Mouse (Mus musculus): ENCODE data around the gene Tmem9b. TPM values are rescaled to one million over a fixed set of nuclear protein-coding genes. Genes with fewer than 3 reads are reported as not detected.

Gene Tmem9b
- total and polyA plus RNA-seq, 3 experiments: 7.7 to 88.6 (median 70.7) TPM

DNA sequence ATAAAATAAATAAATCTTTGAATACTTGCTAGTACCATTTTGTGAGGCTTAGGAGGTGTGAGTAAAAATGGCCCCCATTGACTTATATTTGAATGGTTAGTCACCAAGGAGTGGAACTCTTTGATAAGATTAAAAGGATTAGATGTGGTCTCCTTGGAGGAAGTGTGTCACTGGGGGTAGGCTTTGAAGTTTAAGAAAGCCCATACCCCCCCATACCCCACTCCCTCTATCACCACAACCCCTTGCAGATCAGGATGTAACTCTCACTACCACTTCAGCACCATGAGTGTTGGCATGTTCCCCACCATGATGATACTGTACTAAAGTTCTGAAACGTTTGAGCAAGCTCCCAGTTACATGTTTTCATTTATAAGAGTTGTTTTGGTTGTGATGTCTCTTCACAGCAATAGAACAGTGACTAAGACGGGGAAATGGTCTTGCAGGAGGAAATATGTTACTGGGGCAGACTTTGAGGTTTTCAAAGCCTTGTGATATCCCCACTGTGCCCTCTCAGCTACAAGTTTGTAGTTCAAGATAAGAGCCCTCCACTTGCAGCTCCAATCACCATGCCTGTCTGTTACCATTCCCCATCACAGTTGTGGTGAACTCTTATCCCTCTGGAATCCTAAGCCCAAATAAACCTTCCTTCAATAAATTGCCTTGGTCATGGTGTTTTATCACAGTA is 16.2 kb upstream of the Tmem9b start:
- ATAC-seq (ENCODE audit: extremely low read depth, insufficient number of reproducible peaks, low FRiP score, poor library complexity, severe bottlenecking) (peak; percentile 54), DNase-seq (ENCODE audit: low spot score) (no peak)

GRCm38 (mm10) chr7:109767575-109768350 is 15.1 kb upstream of the Tmem9b start:
- no peaks in the 10 kb centered on the region for H3K27me3 ChIP-seq (ENCODE audit: insufficient read depth, low read length)
- H3K4me1 ChIP-seq (ENCODE audit: insufficient read depth, low read depth, low read length): peaks cover 52% of the 10 kb centered on the region
- TF ChIP-seq POLR2AphosphoS5 (IDR thresholded peaks at IDR 0.05; ENCODE audit: insufficient replicate concordance, low read depth, low read length): no peak
- TF ChIP-seq TAL1 (conservative IDR thresholded peaks at IDR 0.05; ENCODE audit: low read depth, low read length): peak; percentile 45; the same call in 1 of the 2 replicates
- peak overlapping the region; percentile 44; the same call in 1 of the 2 replicates for H3K4me3 ChIP-seq (ENCODE audit: low read depth, low read length)
- H3K9me3 ChIP-seq (replicated peaks): no peaks in the 10 kb centered on the region
- ATAC-seq (ENCODE audit: extremely low read depth, insufficient number of reproducible peaks, low FRiP score, poor library complexity, severe bottlenecking) (peak; percentile 74), DNase-seq (ENCODE audit: low spot score) (no peak)
- no peaks in the 10 kb centered on the region for H3K36me3 ChIP-seq (replicated peaks)

More for the DNA sequence above, 16.2 kb upstream of the Tmem9b start:
- peaks cover 51% of the 10 kb centered on the region for H3K4me1 ChIP-seq (ENCODE audit: insufficient read depth, low read depth, low read length)
- H3K36me3 ChIP-seq (replicated peaks): no peaks in the 10 kb centered on the region
- H3K4me3 ChIP-seq (ENCODE audit: low read depth, low read length): no peak overlapping the region; the same call in 1 of the 2 replicates
- TF ChIP-seq GATA1 (IDR thresholded peaks at IDR 0.05; ENCODE audit: borderline replicate concordance, low read length): no peak
- TF ChIP-seq GATA2 (IDR thresholded peaks at IDR 0.05; ENCODE audit: borderline replicate concordance, low read depth, low read length): no peak
- TF ChIP-seq CTCF (IDR thresholded peaks at IDR 0.05; ENCODE audit: low read depth, low read length): no peak
- no peak for TF ChIP-seq POLR2AphosphoS5 (IDR thresholded peaks at IDR 0.05; ENCODE audit: insufficient replicate concordance, low read depth, low read length)
- TF ChIP-seq TAL1 (conservative IDR thresholded peaks at IDR 0.05; ENCODE audit: low read depth, low read length): no peak
- H3K27me3 ChIP-seq (ENCODE audit: insufficient read depth, low read length): no peaks in the 10 kb centered on the region
- no peaks in the 10 kb centered on the region for H3K9me3 ChIP-seq (replicated peaks)

- ATAC-seq (ENCODE audit: extremely low read depth, insufficient number of reproducible peaks, low FRiP score, poor library complexity, severe bottlenecking): no peak
- H3K36me3 ChIP-seq (replicated peaks): no peaks in the 10 kb centered on the region
- TF ChIP-seq TAL1 (conservative IDR thresholded peaks at IDR 0.05; ENCODE audit: low read depth, low read length): no peak
- no peak for TF ChIP-seq GATA1 (IDR thresholded peaks at IDR 0.05; ENCODE audit: borderline replicate concordance, low read length)
- no peak for TF ChIP-seq POLR2AphosphoS5 (IDR thresholded peaks at IDR 0.05; ENCODE audit: insufficient replicate concordance, low read depth, low read length)
- TF ChIP-seq GATA2 (IDR thresholded peaks at IDR 0.05; ENCODE audit: borderline replicate concordance, low read depth, low read length): no peak
- TF ChIP-seq CTCF (IDR thresholded peaks at IDR 0.05; ENCODE audit: low read depth, low read length): no peak
- no peak for DNase-seq (ENCODE audit: low spot score)
- no peaks in the 10 kb centered on the region for H3K27me3 ChIP-seq (ENCODE audit: insufficient read depth, low read length)
- peaks cover 69% of the 10 kb centered on the region for H3K4me1 ChIP-seq (ENCODE audit: insufficient read depth, low read depth, low read length)
- no peak overlapping the region for H3K4me3 ChIP-seq (ENCODE audit: low read depth, low read length)
- H3K9me3 ChIP-seq (replicated peaks): no peaks in the 10 kb centered on the region
Measured at GRCm38 (mm10) chr7:109764009-109764408, 11.3 kb upstream of the Tmem9b start.

- no peaks in the 10 kb centered on the region for H3K9me3 ChIP-seq (replicated peaks)
- no peak for TF ChIP-seq POLR2AphosphoS5 (IDR thresholded peaks at IDR 0.05; ENCODE audit: insufficient replicate concordance, low read depth, low read length)
- no peak for TF ChIP-seq CTCF (IDR thresholded peaks at IDR 0.05; ENCODE audit: low read depth, low read length)
- no peak for TF ChIP-seq GATA2 (IDR thresholded peaks at IDR 0.05; ENCODE audit: borderline replicate concordance, low read depth, low read length)
- TF ChIP-seq TAL1 (conservative IDR thresholded peaks at IDR 0.05; ENCODE audit: low read depth, low read length): no peak
- TF ChIP-seq GATA1 (IDR thresholded peaks at IDR 0.05; ENCODE audit: borderline replicate concordance, low read length): no peak
- no peaks in the 10 kb centered on the region for H3K27me3 ChIP-seq (ENCODE audit: insufficient read depth, low read length)
- ATAC-seq (ENCODE audit: extremely low read depth, insufficient number of reproducible peaks, low FRiP score, poor library complexity, severe bottlenecking) (no peak), DNase-seq (ENCODE audit: low spot score) (no peak)
- H3K4me3 ChIP-seq (ENCODE audit: low read depth, low read length): no peak overlapping the region; the same call in 1 of the 2 replicates
- H3K4me1 ChIP-seq (ENCODE audit: insufficient read depth, low read depth, low read length): peaks cover 84% of the 10 kb centered on the region
- H3K36me3 ChIP-seq (replicated peaks): peaks cover 8% of the 10 kb centered on the region
Measured at GRCm38 (mm10) chr7:109756291-109756690, 3.6 kb upstream of the Tmem9b start.

GRCm38 (mm10) chr7:109754034-109754433 is 1.4 kb upstream of the Tmem9b start:
- H3K4me3 ChIP-seq (ENCODE audit: low read depth, low read length): no peak overlapping the region; the same call in 1 of the 2 replicates
- no peak for TF ChIP-seq CTCF (IDR thresholded peaks at IDR 0.05; ENCODE audit: low read depth, low read length)
- no peak for TF ChIP-seq TAL1 (conservative IDR thresholded peaks at IDR 0.05; ENCODE audit: low read depth, low read length)
- no peak for TF ChIP-seq POLR2AphosphoS5 (IDR thresholded peaks at IDR 0.05; ENCODE audit: insufficient replicate concordance, low read depth, low read length)
- no peak for TF ChIP-seq GATA2 (IDR thresholded peaks at IDR 0.05; ENCODE audit: borderline replicate concordance, low read depth, low read length)
- no peak for TF ChIP-seq GATA1 (IDR thresholded peaks at IDR 0.05; ENCODE audit: borderline replicate concordance, low read length)
- H3K4me1 ChIP-seq (ENCODE audit: insufficient read depth, low read depth, low read length): peaks cover 79% of the 10 kb centered on the region
- no peaks in the 10 kb centered on the region for H3K27me3 ChIP-seq (ENCODE audit: insufficient read depth, low read length)
- DNase-seq (ENCODE audit: low spot score) (no peak), ATAC-seq (ENCODE audit: extremely low read depth, insufficient number of reproducible peaks, low FRiP score, poor library complexity, severe bottlenecking) (no peak)
- H3K9me3 ChIP-seq (replicated peaks): no peaks in the 10 kb centered on the region
- H3K36me3 ChIP-seq (replicated peaks): peaks cover 19% of the 10 kb centered on the region

GRCm38 (mm10) chr7:109751427-109752007 is 1.2 kb downstream of the Tmem9b start:
- Histone ChIP-seq H3K4me3 (ENCODE audit: low read depth, low read length) (peak overlapping the region; percentile 93), H3K36me3 (replicated peaks) (peaks cover 41% of the 10 kb centered on the region), H3K27me3 (ENCODE audit: insufficient read depth, low read length) (no peaks in the 10 kb centered on the region), H3K9me3 (replicated peaks) (no peaks in the 10 kb centered on the region), H3K4me1 (ENCODE audit: insufficient read depth, low read depth, low read length) (peaks cover 66% of the 10 kb centered on the region)
- DNase-seq (ENCODE audit: low spot score) (no peak), ATAC-seq (ENCODE audit: extremely low read depth, insufficient number of reproducible peaks, low FRiP score, poor library complexity, severe bottlenecking) (peak; percentile 11; the same call in 1 of the 2 replicates)
- no peak for TF ChIP-seq GATA2 (IDR thresholded peaks at IDR 0.05; ENCODE audit: borderline replicate concordance, low read depth, low read length)
- TF ChIP-seq GATA1 (IDR thresholded peaks at IDR 0.05; ENCODE audit: borderline replicate concordance, low read length): no peak
- no peak for TF ChIP-seq TAL1 (conservative IDR thresholded peaks at IDR 0.05; ENCODE audit: low read depth, low read length)
- no peak for TF ChIP-seq CTCF (IDR thresholded peaks at IDR 0.05; ENCODE audit: low read depth, low read length)
- no peak for TF ChIP-seq POLR2AphosphoS5 (IDR thresholded peaks at IDR 0.05; ENCODE audit: insufficient replicate concordance, low read depth, low read length)

Data from G1E (cell line).